Mouse (Mus musculus): Measurements from ENCODE around the gene 4933402D24Rik.

Gene 4933402D24Rik

GRCm38 (mm10) chr1:63769167-63769566 is at the start of gene 4933402D24Rik:
4933402D24Rik (minus strand) TSS chr1:63769267.
- in situ Hi-C loops (cut with MboI, MseI): loop anchor here (10.0 kb wide), 1 partner anchor 676 kb away; no protein-coding TSS in a partner anchor

GRCm38 (mm10) chr1:63808584-63808983 is 39.5 kb upstream of the 4933402D24Rik start:
- in situ Hi-C loops (cut with MboI, MseI): no loop called here

- in situ Hi-C loops (cut with MboI, MseI): no loop called here
Measured at GRCm38 (mm10) chr1:63805095-63805494, 36.0 kb upstream of the 4933402D24Rik start.

GRCm38 (mm10) chr1:63794326-63794725 is 25.3 kb upstream of the 4933402D24Rik start:
- in situ Hi-C loops (cut with MboI, MseI): no loop called here

- in situ Hi-C loops (cut with MboI, MseI): no loop called here
Measured at GRCm38 (mm10) chr1:63776902-63777630, 8.0 kb upstream of the 4933402D24Rik start.

GRCm38 (mm10) chr1:63776396-63776795 is 7.3 kb upstream of the 4933402D24Rik start:
- in situ Hi-C loops (cut with MboI, MseI): no loop called here

- in situ Hi-C loops (cut with MboI, MseI): no loop called here
Measured at GRCm38 (mm10) chr1:63770309-63770708, 1.2 kb upstream of the 4933402D24Rik start.

- in situ Hi-C loops (cut with MboI, MseI): loop anchor here (10.0 kb wide), 1 partner anchor 677 kb away; no protein-coding TSS in a partner anchor
Measured at GRCm38 (mm10) chr1:63768112-63768511, 955 bp downstream of the 4933402D24Rik start.

GRCm38 (mm10) chr1:63764395-63764794 is 4.7 kb downstream of the 4933402D24Rik start:
- in situ Hi-C loops (cut with MboI, MseI): loop anchor here (5.0 to 10.0 kb wide), 2 partner anchors 92 to 680 kb away; no protein-coding TSS in a partner anchor

- in situ Hi-C loops (cut with MboI, MseI): loop anchor here (5.0 to 10.0 kb wide), 2 partner anchors 92 to 681 kb away; no protein-coding TSS in a partner anchor
Measured at GRCm38 (mm10) chr1:63763881-63764386, 5.1 kb downstream of the 4933402D24Rik start.

- in situ Hi-C loops (cut with MboI, MseI): loop anchor here (5.0 to 10.0 kb wide), 2 partner anchors 91 to 682 kb away; no protein-coding TSS in a partner anchor
Measured at GRCm38 (mm10) chr1:63763212-63763694, 5.8 kb downstream of the 4933402D24Rik start.

GRCm38 (mm10) chr1:63756005-63756404 is 13.1 kb downstream of the 4933402D24Rik start:
- in situ Hi-C loops (cut with MboI, MseI): no loop called here

- in situ Hi-C loops (cut with MboI, MseI): no loop called here
Measured at GRCm38 (mm10) chr1:63730240-63730771, 38.8 kb downstream of the 4933402D24Rik start, which contains the start of the genes Mdh1b and Fastkd2. Mdh1b (minus strand) TSS chr1:63730318. Fastkd2 (plus strand) TSS chr1:63730614.

GRCm38 (mm10) chr1:63729796-63730195 is 39.3 kb downstream of the 4933402D24Rik start:
- in situ Hi-C loops (cut with MboI, MseI): no loop called here

GRCm38 (mm10) chr1:63720161-63720560 is 48.9 kb downstream of the 4933402D24Rik start:
- in situ Hi-C loops (cut with MboI, MseI): no loop called here

GRCm38 (mm10) chr1:63708876-63709275 is 60.2 kb downstream of the 4933402D24Rik start:
- in situ Hi-C loops (cut with MboI, MseI): no loop called here

- in situ Hi-C loops (cut with MboI, MseI): no loop called here
Measured at GRCm38 (mm10) chr1:63705733-63706132, 63.3 kb downstream of the 4933402D24Rik start.
